Mouse (Mus musculus): ENCODE data around the gene Fgf22.

DNA sequence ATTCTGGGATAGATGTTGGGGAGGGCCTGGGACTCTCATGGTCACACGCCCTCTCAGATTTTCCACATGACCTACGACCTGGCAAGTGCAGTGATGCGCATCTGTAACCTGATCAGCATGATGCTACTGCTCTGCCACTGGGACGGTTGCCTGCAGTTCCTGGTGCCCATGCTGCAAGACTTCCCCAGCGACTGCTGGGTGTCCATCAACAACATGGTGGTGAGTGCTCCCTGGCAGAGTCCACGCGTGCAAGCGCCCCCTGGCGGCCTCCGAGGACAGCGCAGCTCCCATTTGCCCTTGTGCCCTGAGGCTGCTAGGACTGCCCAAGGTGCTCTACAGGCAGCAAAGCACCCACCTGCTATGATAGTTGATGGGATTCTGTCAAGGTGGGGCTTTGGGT lies 28.8 kb upstream of the Fgf22 start:
- peak; percentile 69 for TF ChIP-seq CTCF (IDR thresholded peaks at IDR 0.05; ENCODE audit: control insufficient read depth, insufficient read depth, insufficient read length)
- no peak for TF ChIP-seq MAX (IDR thresholded peaks at IDR 0.05)
- TF ChIP-seq FOSL1 (IDR thresholded peaks at IDR 0.05; ENCODE audit: insufficient read depth, low read length, poor library complexity, severe bottlenecking) = no peak
- TF ChIP-seq CEBPB (IDR thresholded peaks at IDR 0.05; ENCODE audit: low read depth) = no peak
